Mouse (Mus musculus): Measurements from ENCODE around the gene Kirrel. TPM values are rescaled to one million over a fixed set of nuclear protein-coding genes. Genes with fewer than 3 reads are reported as not detected.
A peak's percentile ranks its signal among the peaks of the same experiment; 100 is the strongest.
"Not testable (repeated sequence)": the region's sequence is repeated elsewhere in the genome, so short reads cannot be mapped to it uniquely, and the experiment has no call there.

Gene Kirrel
- polyA plus RNA-seq, 1 experiment from 2014 or later, result 11.6 TPM

DNA sequence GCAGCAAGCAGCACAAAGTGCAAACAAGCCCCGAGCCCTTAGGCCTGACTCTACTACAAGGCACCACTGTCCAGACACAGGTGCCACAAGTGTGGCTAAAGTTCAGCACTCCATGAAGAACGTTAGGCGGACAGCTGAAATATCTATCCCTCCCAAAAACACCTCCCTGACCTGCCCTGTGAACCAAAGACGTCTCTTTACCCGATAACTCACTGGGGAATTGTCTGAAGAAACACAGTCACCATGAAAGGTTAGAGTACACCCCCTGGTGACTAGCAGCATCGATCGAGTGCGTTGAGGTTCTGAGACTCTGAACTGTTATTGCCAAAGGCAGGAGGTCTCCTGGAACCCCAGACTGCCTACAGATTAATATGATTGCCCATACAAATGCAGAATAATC is 59.3 kb downstream of the Kirrel start:
- WGBS, result 81% methylated on average over 8 of the region's 8 CpGs
- H3K36me3 ChIP-seq, result peaks cover 46% of the 10 kb centered on the region
- H3K27ac ChIP-seq (replicated peaks), result no peak overlapping the region

DNA sequence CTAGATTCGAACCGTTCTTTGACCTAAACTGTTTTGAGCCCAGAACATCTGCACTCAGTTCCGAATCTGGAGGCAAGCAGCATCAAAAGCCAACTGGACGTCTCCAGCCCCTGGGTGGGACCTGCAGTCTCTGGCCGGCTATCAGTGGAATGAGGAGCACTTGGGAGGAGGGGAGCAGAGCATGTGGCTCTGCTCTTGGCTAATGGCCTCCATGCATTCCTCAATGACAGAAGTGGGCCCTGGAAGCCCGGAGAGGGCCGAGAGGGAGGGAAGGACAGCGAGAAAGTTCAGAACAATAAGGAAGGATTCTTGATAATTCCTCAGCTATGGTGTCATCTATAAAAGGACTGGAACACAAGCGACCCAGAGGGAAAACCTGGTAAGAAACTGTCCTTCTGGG is 59.7 kb downstream of the Kirrel start:
- H3K4me1 ChIP-seq, result peaks cover 32% of the 10 kb centered on the region
- H3K27me3 ChIP-seq (ENCODE audit: low read depth, poor library complexity, severe bottlenecking), result no peaks in the 10 kb centered on the region
- no peak for DNase-seq (ENCODE audit: low spot score)
- H3K36me3 ChIP-seq, result peaks cover 41% of the 10 kb centered on the region
- no peak overlapping the region for H3K27ac ChIP-seq (replicated peaks)
- H3K9me3 ChIP-seq (replicated peaks), result no peaks in the 10 kb centered on the region
- 77% methylated on average over 9 of the region's 9 CpGs for WGBS
- H3K4me3 ChIP-seq, result no peak overlapping the region

More for the DNA sequence above, 59.3 kb downstream of the Kirrel start:
- Histone ChIP-seq H3K4me3 (no peak overlapping the region), H3K9me3 (replicated peaks) (no peaks in the 10 kb centered on the region), H3K4me1 (peaks cover 32% of the 10 kb centered on the region), H3K27me3 (ENCODE audit: low read depth, poor library complexity, severe bottlenecking) (no peaks in the 10 kb centered on the region)
- DNase-seq (ENCODE audit: low spot score), result no peak

DNA sequence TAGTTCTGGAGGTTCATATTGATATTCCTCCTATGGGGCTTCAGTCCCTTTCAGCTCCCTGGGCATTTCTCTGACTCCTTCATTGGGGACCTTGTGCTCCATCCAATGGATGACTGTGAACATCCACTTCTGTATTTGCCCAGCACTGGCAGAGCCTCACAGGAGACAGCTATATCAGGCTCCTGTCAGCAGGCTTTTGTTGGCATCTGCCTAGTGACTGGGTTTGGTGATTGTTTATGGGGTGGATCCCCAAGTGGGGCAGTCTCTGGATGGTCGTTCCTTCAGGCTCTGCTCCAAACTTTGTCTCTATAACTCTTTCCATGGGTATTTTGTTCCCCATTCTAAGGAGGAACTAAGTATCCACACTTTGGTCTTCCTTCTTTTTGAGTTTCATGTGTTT is 60.7 kb downstream of the Kirrel start:
- not testable (repeated sequence) for H3K9me3 ChIP-seq (replicated peaks); H3K27me3 ChIP-seq (ENCODE audit: low read depth, poor library complexity, severe bottlenecking); H3K4me3 ChIP-seq; H3K27ac ChIP-seq (replicated peaks); DNase-seq (ENCODE audit: low spot score)
- peaks cover 32% of the 10 kb centered on the region for H3K4me1 ChIP-seq
- H3K36me3 ChIP-seq, result peaks cover 32% of the 10 kb centered on the region
- WGBS, result 70% methylated on average over 1 of the region's 1 CpGs

DNA sequence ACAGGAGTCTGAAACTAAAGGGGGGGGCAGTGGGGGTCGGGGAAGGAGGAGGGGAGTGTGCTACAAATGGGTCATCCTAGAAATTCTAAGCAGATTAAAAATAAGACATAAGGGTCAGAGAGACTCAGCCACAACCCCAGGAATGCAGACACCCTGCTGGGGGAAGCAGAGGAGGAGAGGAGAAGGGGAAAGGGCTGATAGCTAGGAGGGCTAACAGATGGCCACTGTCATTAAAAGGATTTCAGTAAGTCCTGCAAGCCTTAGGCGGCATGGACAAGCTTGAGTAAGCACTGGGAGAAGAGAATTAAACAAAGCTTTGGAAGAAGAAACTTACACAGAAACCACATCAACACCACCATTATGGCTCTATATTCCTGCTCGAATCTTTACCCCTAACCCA is 62.3 kb downstream of the Kirrel start:
- WGBS, result 28% methylated on average over 3 of the region's 3 CpGs
- Histone ChIP-seq H3K36me3 (peaks cover 23% of the 10 kb centered on the region), H3K9me3 (replicated peaks) (no peaks in the 10 kb centered on the region), H3K4me1 (peaks cover 30% of the 10 kb centered on the region), H3K4me3 (no peak overlapping the region), H3K27ac (replicated peaks) (peak overlapping the region; percentile 1; the same call in 1 of the 2 replicates), H3K27me3 (ENCODE audit: low read depth, poor library complexity, severe bottlenecking) (no peaks in the 10 kb centered on the region)
- no peak for DNase-seq (ENCODE audit: low spot score)

DNA sequence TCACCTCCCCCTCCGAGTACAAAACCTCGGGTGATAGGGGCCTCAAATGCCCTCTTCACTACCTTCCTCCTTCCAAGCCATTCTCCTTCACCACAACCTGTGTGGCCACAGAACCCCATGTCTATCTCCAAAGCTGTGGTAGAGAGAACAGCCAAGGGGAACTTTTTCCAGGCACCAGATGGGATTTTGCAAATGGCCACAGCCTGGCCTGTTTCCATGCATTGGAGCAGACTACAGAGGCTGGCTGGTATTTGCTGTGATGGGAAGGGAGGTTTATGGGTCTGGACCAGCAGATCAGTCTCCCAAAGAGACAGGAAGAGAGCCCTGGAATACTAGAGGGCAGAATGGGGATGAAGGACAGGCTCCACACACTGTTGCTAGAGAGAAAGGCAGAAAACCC is 69.7 kb downstream of the Kirrel start:
- Histone ChIP-seq H3K36me3 (peaks cover 27% of the 10 kb centered on the region), H3K27me3 (ENCODE audit: low read depth, poor library complexity, severe bottlenecking) (no peaks in the 10 kb centered on the region), H3K9me3 (replicated peaks) (no peaks in the 10 kb centered on the region), H3K4me3 (no peak overlapping the region), H3K27ac (replicated peaks) (no peak overlapping the region; the same call in 1 of the 2 replicates), H3K4me1 (peaks cover 39% of the 10 kb centered on the region)
- WGBS, result 73% methylated on average over 2 of the region's 2 CpGs
- no peak for DNase-seq (ENCODE audit: low spot score)

DNA sequence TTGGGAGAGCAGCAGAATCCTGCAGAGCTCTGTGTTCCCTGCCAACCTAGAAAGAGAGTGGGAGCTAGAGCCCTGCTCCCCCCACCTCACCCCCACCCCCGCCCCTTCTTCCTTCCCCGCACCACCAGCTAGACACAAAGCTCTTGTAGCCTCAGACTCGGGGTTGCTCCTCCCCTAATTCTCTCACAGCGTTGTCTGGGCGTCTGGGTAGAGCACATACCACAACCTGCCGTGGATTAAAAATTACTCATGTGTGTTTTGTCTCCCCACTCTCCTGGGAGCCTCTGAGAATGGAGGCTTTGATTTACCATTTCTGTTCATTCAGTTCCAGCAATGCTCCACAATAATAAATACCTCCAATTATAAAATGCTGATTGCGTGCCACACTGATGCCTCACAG is 72.2 kb downstream of the Kirrel start:
- H3K4me3 ChIP-seq, result no peak overlapping the region

DNA sequence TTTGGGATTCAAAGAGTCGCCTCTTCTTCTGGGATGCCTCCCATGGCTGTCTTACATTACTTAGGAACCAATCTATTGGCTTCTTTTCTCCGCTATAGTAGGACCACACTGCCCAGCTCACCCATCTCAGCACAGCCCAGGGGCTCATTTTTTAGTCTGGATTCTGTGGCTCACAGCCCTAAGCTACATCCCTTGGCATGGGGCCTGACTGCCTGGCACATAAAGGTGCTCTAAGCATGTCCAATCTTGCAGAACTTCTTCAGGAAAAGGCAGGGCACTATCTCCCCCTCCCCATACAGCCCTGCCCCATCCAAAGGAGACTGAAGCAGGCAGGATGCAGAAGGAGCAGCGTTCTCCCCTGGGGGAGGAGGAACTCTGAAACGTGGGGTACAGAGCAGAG is 73.6 kb downstream of the Kirrel start:
- peaks cover 53% of the 10 kb centered on the region for H3K36me3 ChIP-seq
- no peaks in the 10 kb centered on the region for H3K27me3 ChIP-seq (ENCODE audit: low read depth, poor library complexity, severe bottlenecking)
- H3K4me1 ChIP-seq, result peaks cover 50% of the 10 kb centered on the region
- H3K27ac ChIP-seq (replicated peaks), result no peak overlapping the region
- H3K9me3 ChIP-seq (replicated peaks), result no peaks in the 10 kb centered on the region
- WGBS, result 87% methylated on average over 4 of the region's 4 CpGs
- no peak for DNase-seq (ENCODE audit: low spot score)
- no peak overlapping the region for H3K4me3 ChIP-seq

More for the DNA sequence above, 72.2 kb downstream of the Kirrel start:
- peak overlapping the region; percentile 72 for H3K27ac ChIP-seq (replicated peaks)
- peaks cover 50% of the 10 kb centered on the region for H3K4me1 ChIP-seq
- peaks cover 46% of the 10 kb centered on the region for H3K36me3 ChIP-seq
- 33% methylated on average over 7 of the region's 7 CpGs for WGBS
- no peaks in the 10 kb centered on the region for H3K27me3 ChIP-seq (ENCODE audit: low read depth, poor library complexity, severe bottlenecking)
- H3K9me3 ChIP-seq (replicated peaks), result no peaks in the 10 kb centered on the region
- no peak for DNase-seq (ENCODE audit: low spot score)

DNA sequence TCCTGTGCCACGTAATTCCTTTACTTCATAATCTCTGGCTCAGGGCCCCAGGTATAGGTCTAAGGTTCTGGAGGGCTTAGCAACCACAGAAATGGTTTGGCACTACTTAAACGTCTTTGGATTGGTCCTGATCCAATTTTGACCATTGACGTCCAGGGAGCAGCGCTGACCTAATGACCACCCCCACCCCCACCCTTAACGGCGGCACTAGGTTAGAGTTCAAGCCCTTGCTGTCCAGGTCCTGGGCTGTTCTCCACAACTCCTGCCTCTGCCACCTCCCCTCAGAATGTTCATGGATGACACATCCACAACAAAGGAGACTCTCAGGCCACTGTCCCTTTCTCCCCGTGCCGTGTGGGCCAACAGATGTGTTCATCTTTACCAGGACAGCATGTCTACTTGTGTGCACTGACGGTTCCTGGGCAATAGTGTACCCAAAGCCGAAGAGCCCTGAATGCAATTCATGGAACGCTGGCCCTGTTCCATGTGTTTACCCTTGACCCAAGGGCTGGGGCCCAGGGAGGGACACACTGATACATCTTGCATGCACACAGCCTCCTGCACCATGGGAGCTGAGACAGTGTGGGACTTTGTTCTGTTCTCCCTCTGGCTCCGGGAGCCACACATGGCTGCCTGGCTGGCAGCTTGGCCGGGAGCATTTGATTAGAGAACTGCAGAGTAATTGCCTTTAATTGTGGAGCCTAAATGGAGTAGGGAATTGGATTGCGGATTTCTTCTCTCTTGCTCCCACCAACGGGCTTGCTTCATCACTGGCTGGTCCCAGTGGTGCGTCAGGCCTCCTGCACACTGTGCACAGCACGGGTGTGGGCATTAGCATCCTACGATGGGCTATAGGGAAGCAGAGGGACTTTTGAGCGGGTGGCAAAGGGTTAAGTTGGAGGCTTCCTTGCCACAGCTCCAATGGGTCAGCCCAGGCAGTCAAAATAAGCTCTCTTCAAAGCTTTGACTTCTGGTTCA is 76.3 kb downstream of the Kirrel start:
- peaks cover 67% of the 10 kb centered on the region for H3K36me3 ChIP-seq
- DNase-seq (ENCODE audit: low spot score), result no peak
- H3K27ac ChIP-seq (replicated peaks), result no peak overlapping the region
- 87% methylated on average over 19 of the region's 19 CpGs for WGBS
- no peaks in the 10 kb centered on the region for H3K9me3 ChIP-seq (replicated peaks)
- H3K4me3 ChIP-seq, result no peak overlapping the region
- H3K4me1 ChIP-seq, result peaks cover 44% of the 10 kb centered on the region
- H3K27me3 ChIP-seq (ENCODE audit: low read depth, poor library complexity, severe bottlenecking), result no peaks in the 10 kb centered on the region

DNA sequence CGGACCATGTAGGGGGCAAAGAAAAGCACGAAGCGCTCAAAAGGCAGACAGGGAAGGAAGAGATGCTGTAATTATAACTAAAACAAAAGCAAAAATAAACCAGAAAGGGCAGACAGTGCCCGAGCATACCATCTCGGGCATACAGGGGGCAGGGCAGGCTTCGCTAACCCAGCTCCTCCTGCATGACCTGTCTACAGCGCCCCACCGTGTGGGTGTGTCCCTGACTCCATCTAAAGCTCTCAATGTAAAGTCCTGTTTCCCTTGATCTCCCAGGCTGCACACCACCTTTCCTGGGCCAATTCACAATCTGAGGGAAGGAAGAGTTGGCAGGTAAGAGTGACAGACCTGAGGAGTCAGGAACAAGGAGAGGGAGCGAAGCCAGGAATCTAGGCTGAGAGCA is 77.3 kb downstream of the Kirrel start:
- Histone ChIP-seq H3K27ac (replicated peaks) (no peak overlapping the region), H3K27me3 (ENCODE audit: low read depth, poor library complexity, severe bottlenecking) (no peaks in the 10 kb centered on the region), H3K9me3 (replicated peaks) (no peaks in the 10 kb centered on the region), H3K4me3 (no peak overlapping the region), H3K36me3 (peaks cover 75% of the 10 kb centered on the region), H3K4me1 (peaks cover 34% of the 10 kb centered on the region)
- WGBS, result 91% methylated on average over 9 of the region's 9 CpGs
- DNase-seq (ENCODE audit: low spot score), result no peak

DNA sequence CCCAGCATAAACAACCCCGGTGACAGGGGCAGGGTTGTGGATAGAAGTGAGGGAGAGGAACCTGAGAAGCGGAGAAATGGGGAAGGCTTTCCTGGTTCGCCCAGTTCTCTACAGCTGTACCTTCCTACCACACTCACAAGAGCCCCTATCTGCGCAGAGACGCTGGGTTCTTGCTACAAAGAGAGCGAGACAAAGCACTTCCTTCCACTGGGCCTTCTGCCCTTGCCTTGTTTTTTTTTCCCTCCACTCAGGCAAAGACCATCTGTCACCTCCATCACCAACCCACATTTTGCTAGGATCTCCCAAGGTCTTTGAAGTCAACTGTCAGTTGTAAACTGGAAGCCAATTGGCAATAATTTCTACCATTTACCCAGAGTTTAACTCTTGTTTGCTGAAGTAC is 80.8 kb downstream of the Kirrel start:
- 79% methylated on average over 6 of the region's 6 CpGs for WGBS
- Histone ChIP-seq H3K27ac (replicated peaks) (peak overlapping the region; percentile 38; the same call in 1 of the 2 replicates), H3K27me3 (ENCODE audit: low read depth, poor library complexity, severe bottlenecking) (no peaks in the 10 kb centered on the region), H3K4me1 (peaks cover 20% of the 10 kb centered on the region), H3K4me3 (no peak overlapping the region), H3K9me3 (replicated peaks) (no peaks in the 10 kb centered on the region), H3K36me3 (peaks cover 80% of the 10 kb centered on the region)
- no peak for DNase-seq (ENCODE audit: low spot score)

DNA sequence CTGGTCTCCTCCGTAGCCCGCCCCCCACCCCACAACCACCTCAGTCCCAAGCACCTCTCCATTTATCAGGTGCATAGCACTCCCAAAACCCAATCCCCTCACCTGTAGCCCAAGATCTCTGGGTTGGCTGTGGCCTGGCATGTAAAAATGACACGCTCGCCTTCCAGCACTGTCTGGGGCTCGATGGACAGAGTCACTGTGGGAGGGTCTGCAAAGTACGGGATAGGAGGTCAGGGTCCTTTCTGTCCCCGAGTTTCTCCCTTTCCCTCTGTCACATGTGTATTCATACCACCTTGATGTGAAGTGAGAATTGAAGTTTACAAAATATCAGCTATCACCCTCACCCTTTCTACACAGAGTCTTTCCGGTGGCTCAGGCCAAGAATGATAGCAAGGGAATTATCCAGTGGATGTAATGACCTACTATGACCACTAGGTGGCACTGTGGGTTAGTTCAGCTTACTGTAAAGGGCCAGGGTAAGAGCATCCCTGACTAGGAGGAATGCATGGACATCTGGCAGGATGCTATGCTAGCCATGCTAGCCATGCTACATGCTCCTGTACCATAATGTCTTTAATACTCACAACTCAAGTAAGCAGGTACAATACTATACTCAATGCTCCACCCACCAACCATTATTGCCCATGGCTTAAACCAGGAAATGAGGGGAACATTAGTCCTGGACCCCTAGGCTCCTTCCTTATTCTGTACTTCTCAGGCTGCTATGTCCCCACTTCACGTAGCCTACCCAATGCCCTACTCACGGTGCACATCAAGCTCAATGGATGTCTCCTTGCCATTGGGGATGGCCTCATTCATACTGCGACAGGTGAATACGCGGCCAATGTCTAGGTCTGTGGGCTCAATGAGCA is 84.6 kb downstream of the Kirrel start:
- no peak overlapping the region for H3K4me3 ChIP-seq
- H3K36me3 ChIP-seq, result peaks cover 83% of the 10 kb centered on the region
- H3K4me1 ChIP-seq, result peaks cover 14% of the 10 kb centered on the region; the same call in 1 of the 2 replicates
- 78% methylated on average over 13 of the region's 13 CpGs for WGBS
- no peak overlapping the region for H3K27ac ChIP-seq (replicated peaks)
- no peaks in the 10 kb centered on the region for H3K27me3 ChIP-seq (ENCODE audit: low read depth, poor library complexity, severe bottlenecking)
- peak; percentile 59 for DNase-seq (ENCODE audit: low spot score)
- H3K9me3 ChIP-seq (replicated peaks), result no peaks in the 10 kb centered on the region

DNA sequence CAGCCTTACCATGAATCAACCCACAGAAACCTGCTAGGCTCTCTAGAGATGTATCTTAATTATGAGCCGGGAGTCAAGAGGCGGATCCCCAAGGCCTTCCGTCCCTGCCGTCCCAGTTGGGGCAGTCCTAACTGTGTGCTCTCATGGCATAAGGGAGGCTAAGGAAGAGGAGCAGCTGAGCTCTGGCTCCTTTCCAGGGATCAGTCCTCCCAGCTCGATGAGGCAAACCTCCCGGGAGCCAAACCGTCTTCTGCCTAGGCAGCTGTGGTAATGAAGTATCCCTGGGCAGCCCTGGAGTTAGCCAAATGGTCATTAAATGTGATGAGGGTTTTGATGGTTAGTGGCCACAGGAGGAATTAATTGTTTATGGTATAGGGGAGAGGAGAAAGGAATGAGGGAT is 87.4 kb downstream of the Kirrel start:
- 90% methylated on average over 7 of the region's 7 CpGs for WGBS

More for the DNA sequence above, 87.4 kb downstream of the Kirrel start:
- Histone ChIP-seq H3K27me3 (ENCODE audit: low read depth, poor library complexity, severe bottlenecking) (no peaks in the 10 kb centered on the region), H3K27ac (replicated peaks) (no peak overlapping the region), H3K9me3 (replicated peaks) (no peaks in the 10 kb centered on the region), H3K4me1 (no peaks in the 10 kb centered on the region), H3K4me3 (no peak overlapping the region), H3K36me3 (peaks cover 83% of the 10 kb centered on the region)
- no peak for DNase-seq (ENCODE audit: low spot score)
